Mouse (Mus musculus) stomach, embryonic 15.5 days (tissue): ENCODE results near the gene Ric8a. TPM values are rescaled to one million over a fixed set of nuclear protein-coding genes. Genes with fewer than 3 reads are reported as not detected.

Source experiments
- ATAC-seq: fragments of 200-750 bp; cut with Nextera tagmentation; 2 replicates; pipeline ENCODE4 v1.8.0; 2017; ENCODE audit warnings: low read depth, moderate number of reproducible peaks, moderate TSS enrichment; ENCODE audit not compliant: insufficient read depth, low FRiP score
- H3K27ac ChIP-seq: fragments of 300-500 bp; sonication (generic); 2 replicates; pipeline ENCODE4 v1.5.1; 2015; ENCODE audit warnings: mild to moderate bottlenecking, inconsistent platforms
- H3K27me3 ChIP-seq: fragments of 300-500 bp; sonication (generic); replicated peaks from 2 replicates; pipeline ENCODE4 v1.6.1; 2015; ENCODE audit warnings: inconsistent platforms
- H3K36me3 ChIP-seq: fragments of 300-500 bp; sonication (generic); 2 replicates; pipeline ENCODE4 v1.6.1; 2015; ENCODE audit warnings: inconsistent platforms
- H3K4me1 ChIP-seq: fragments of 300-500 bp; sonication (generic); 2 replicates; pipeline ENCODE4 v1.6.1; 2015; ENCODE audit warnings: inconsistent platforms
- H3K4me2 ChIP-seq: fragments of 300-500 bp; sonication (generic); 2 replicates; pipeline ENCODE4 v1.6.1; 2015; ENCODE audit warnings: mild to moderate bottlenecking, inconsistent platforms
- H3K4me3 ChIP-seq: fragments of 300-500 bp; sonication (generic); replicated peaks from 2 replicates; pipeline ENCODE4 v1.5.1; 2015; ENCODE audit warnings: inconsistent platforms
- H3K9ac ChIP-seq: fragments of 300-500 bp; sonication (generic); 2 replicates; pipeline ENCODE4 v1.6.1; 2015; ENCODE audit warnings: inconsistent platforms
- H3K9me3 ChIP-seq: fragments of 300-500 bp; sonication (generic); 2 replicates; pipeline ENCODE4 v1.6.1; 2016; ENCODE audit warnings: inconsistent platforms
- WGBS: fragments of 180-500 bp; shearing (Covaris S2); methylation state at CpG from one replicate; pipeline ENCODE4 v1.1.7; 2015; 5-methylcytosine and 5-hydroxymethylcytosine counted together
- polyA plus RNA-seq: library from polyadenylated mRNA; unstranded; fragments of >200 nt; fragmentation: Nextera tagmentation; extraction: Ambion mirVana; gene quantifications from 2 replicates; pipeline ENCODE4 v1.2.1, GENCODE M21; 2015

Ric8a gene
- polyA plus RNA-seq, 1 experiment from 2014 or later: 62.8 TPM

DNA sequence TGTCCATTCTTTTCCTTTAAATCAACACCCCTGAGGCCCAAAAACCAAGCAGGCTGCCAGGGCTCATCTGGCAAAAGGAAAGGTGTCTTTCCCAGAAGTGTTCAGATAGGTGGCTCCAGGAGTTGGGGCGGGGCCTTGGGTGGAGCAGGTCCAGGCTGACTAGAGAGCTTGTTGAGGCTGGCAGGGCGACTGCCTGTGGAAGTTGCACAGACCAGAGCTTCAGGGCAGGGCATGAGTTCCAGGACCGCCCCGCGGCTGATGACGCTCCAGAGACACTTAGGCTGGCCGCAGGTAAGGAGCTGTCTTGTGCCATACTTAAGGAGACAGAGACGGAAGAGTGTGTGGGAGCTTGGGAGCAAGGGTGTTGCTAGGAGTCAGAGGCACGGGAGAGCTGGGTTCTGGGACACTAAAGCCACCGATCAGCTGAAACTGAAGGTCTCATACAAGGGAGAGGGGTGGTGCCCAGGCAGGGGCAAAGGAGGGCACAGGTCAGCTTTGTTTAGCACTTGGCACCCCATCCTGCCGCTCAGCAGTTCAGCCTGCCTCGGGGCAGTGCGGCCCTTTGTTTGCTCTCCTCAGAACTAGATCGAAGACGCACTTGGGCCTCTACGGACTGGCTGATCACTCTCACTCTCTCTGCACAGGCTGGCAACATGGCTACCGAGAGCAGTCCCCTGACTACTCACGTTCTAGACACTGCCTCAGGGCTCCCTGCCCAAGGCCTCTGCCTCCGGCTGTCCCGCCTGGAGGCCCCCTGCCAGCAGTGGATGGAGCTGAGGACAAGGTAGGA, 21.6 kb upstream of the Ric8a start, which contains the start of gene Urah:
TSS of gene Urah (plus strand) at position 51 of the 790 bp plus-strand sequence.
- H3K27me3 ChIP-seq: no peaks in the 10 kb centered on the region
- no peaks in the 10 kb centered on the region for H3K36me3 ChIP-seq
- ATAC-seq: peak; percentile 76
- peak within 1 kb of the TSS; percentile 8; the same call in 1 of the 2 replicates for H3K9ac ChIP-seq
- H3K4me2 ChIP-seq: peak within 1 kb of the TSS; percentile 39
- H3K4me1 ChIP-seq: no peaks in the 10 kb centered on the region
- H3K27ac ChIP-seq: peak within 1 kb of the TSS; percentile 31; the same call in 1 of the 2 replicates
- 39% methylated on average over 20 of the region's 20 CpGs for WGBS
- H3K9me3 ChIP-seq: no peaks in the 10 kb centered on the region
- peak within 1 kb of the TSS; percentile 19; the same call in 1 of the 2 replicates for H3K4me3 ChIP-seq

DNA sequence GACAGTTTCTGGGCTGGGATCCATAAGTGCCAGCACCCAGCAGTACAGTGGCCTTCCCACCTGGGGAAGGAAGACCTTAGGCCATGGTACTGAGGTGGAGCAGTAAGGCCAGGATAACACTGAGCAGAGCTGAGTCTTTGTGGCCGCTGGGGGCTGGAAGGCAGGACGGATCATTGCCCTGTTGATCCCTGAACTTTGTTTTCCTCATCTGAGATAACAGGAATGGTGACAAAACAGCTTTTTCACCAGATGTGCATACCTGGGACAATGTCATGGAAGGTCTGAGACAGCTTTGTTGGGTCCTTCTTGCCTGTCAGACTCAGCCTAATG, 21.0 kb upstream of the Ric8a start:
- H3K36me3 ChIP-seq: no peaks in the 10 kb centered on the region
- H3K4me3 ChIP-seq: 0 out of 2 replicates have a peak overlapping the region, but pooled peaks have one; percentile 19
- no peaks in the 10 kb centered on the region for H3K9me3 ChIP-seq
- peak overlapping the region; percentile 39 for H3K4me2 ChIP-seq
- H3K27me3 ChIP-seq: no peaks in the 10 kb centered on the region
- WGBS: 63% methylated on average over 2 of the region's 2 CpGs
- no peak overlapping the region for H3K27ac ChIP-seq
- H3K9ac ChIP-seq: peak overlapping the region; percentile 8; the same call in 1 of the 2 replicates
- no peak for ATAC-seq
- H3K4me1 ChIP-seq: no peaks in the 10 kb centered on the region

GRCm38 (mm10) chr7:140836243-140837115, 20.3 kb upstream of the Ric8a start:
- no peaks in the 10 kb centered on the region for H3K27me3 ChIP-seq
- no peak overlapping the region for H3K9ac ChIP-seq
- 82% methylated on average over 9 of the region's 9 CpGs for WGBS
- no peak overlapping the region for H3K4me2 ChIP-seq
- no peaks in the 10 kb centered on the region for H3K36me3 ChIP-seq
- ATAC-seq: no peak
- no peak overlapping the region for H3K4me3 ChIP-seq
- no peak overlapping the region for H3K27ac ChIP-seq
- 0 out of 2 replicates have a peak, but pooled peaks cover 3% of the 10 kb centered on the region for H3K4me1 ChIP-seq
- no peaks in the 10 kb centered on the region for H3K9me3 ChIP-seq

GRCm38 (mm10) chr7:140839556-140839955, 17.2 kb upstream of the Ric8a start:
- Histone ChIP-seq H3K27ac (no peak overlapping the region), H3K4me1 (0 out of 2 replicates have a peak, but pooled peaks cover 6% of the 10 kb centered on the region), H3K36me3 (no peaks in the 10 kb centered on the region), H3K9ac (no peak overlapping the region), H3K4me3 (no peak overlapping the region), H3K27me3 (0 out of 2 replicates have a peak, but pooled peaks cover 3% of the 10 kb centered on the region), H3K9me3 (no peaks in the 10 kb centered on the region), H3K4me2 (no peak overlapping the region)
- 56% methylated on average over 5 of the region's 5 CpGs for WGBS
- no peak for ATAC-seq

DNA sequence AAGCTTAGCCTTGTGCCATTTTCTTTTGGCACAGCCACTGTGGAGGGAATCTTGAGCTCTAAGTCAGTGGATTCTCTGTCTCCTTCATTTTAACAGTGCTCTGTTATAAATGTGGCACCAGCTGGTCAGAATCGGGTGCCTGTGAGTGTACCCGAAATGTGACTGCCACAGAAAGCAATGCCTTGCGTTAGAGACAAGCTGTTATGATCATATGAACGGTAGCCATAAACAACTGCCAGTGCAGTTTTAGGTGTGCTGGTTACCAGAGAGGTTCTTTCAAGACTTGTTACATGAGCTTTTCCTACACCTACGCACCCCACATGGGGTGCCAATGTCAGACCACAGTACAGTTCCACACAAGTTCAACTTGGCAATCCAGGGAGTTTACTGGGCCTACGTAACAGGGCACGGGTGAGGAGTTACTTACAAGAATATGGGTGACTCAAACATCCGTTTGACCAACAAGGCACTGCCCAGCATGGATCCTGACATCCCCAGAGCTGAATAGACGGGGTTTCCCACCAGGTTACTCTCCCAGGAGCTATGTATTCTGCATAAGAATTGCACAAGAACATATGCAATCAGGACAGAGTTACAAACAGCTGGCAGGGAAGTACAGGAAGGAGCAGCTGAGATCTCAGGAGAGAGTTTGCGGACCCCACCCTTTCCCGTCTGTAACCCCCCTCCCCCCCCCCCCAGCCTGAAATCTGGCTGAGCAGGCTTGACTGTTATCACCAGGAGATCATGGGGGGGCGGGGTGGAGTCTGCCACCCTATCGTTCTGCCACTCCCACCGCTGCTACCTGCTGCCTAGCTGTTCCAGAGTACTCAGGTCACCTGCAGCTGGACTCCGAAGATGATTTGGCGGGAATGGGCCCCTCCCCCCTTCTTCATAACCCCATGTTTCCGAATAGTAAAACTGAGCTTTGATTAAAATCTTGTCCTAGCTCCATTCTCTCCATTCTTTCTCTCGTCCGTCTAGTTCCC, 15.7 kb upstream of the Ric8a start:
- WGBS: 34% methylated on average over 18 of the region's 19 CpGs
- Histone ChIP-seq H3K4me2 (peak overlapping the region; percentile 24), H3K27me3 (0 out of 2 replicates have a peak, but pooled peaks cover 6% of the 10 kb centered on the region), H3K36me3 (no peaks in the 10 kb centered on the region), H3K9me3 (no peaks in the 10 kb centered on the region), H3K4me1 (0 out of 2 replicates have a peak, but pooled peaks cover 6% of the 10 kb centered on the region), H3K4me3 (no peak overlapping the region), H3K9ac (no peak overlapping the region), H3K27ac (no peak overlapping the region)
- ATAC-seq: peak; percentile 63; the same call in 1 of the 2 replicates

GRCm38 (mm10) chr7:140843806-140844205, 13.0 kb upstream of the Ric8a start:
- no peak for ATAC-seq
- Histone ChIP-seq H3K4me2 (no peak overlapping the region), H3K36me3 (no peaks in the 10 kb centered on the region), H3K4me1 (0 out of 2 replicates have a peak, but pooled peaks cover 6% of the 10 kb centered on the region), H3K27ac (no peak overlapping the region), H3K9ac (no peak overlapping the region), H3K27me3 (0 out of 2 replicates have a peak, but pooled peaks cover 6% of the 10 kb centered on the region), H3K9me3 (no peaks in the 10 kb centered on the region), H3K4me3 (no peak overlapping the region)
- WGBS: 64% methylated on average over 7 of the region's 7 CpGs

DNA sequence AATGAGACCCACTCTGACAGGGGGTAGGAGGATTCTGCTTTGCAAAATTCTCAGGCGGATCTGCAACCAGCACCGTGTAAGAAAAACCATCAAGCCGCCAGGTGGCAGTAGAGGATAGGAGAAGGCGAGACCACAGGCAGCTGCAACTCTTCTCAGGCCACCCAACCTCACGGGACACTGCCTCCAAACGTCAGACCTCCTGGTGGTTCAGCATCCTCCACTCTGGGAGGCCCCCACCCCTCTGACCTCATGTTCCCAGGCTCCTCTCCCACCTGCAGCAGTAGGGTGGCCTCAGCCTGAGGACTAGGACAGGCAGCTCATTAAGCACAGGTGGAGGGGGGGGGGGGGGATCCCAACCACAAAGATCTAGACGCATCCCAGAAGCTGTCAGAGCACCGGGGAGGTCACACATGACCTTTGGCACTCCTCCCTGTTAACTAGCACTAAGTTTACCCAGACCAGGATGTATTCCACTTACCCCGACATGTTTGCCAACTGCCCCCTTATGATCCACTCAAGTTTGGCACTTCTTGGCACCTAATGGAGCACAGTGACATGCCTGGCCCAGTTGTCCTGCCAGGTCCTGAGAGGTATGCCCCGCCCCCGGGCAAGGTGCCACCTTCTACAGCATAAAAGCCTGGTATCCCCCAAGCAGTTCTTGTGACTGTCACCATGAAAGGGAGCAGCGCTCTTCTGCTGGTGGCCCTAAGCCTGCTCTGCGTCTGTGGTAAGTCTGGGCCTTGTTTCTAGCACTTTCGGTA, 11.7 kb upstream of the Ric8a start, which contains the start of gene Scgb1c1:
TSS of gene Scgb1c1 (plus strand) at position 643 of the 761 bp plus-strand sequence.
- H3K27ac ChIP-seq: no peak within 1 kb of the TSS
- ATAC-seq: peak; percentile 76
- H3K4me2 ChIP-seq: no peak within 1 kb of the TSS
- H3K4me1 ChIP-seq: 0 out of 2 replicates have a peak, but pooled peaks cover 6% of the 10 kb centered on the region
- no peaks in the 10 kb centered on the region for H3K36me3 ChIP-seq
- WGBS: 27% methylated on average over 14 of the region's 14 CpGs
- H3K4me3 ChIP-seq: no peak within 1 kb of the TSS
- no peaks in the 10 kb centered on the region for H3K9me3 ChIP-seq
- no peak within 1 kb of the TSS for H3K9ac ChIP-seq
- H3K27me3 ChIP-seq: 0 out of 2 replicates have a peak, but pooled peaks cover 6% of the 10 kb centered on the region

GRCm38 (mm10) chr7:140845683-140846082, 11.1 kb upstream of the Ric8a start:
- Histone ChIP-seq H3K27ac (no peak overlapping the region), H3K9ac (no peak overlapping the region), H3K9me3 (no peaks in the 10 kb centered on the region), H3K27me3 (0 out of 2 replicates have a peak, but pooled peaks cover 6% of the 10 kb centered on the region), H3K36me3 (no peaks in the 10 kb centered on the region), H3K4me2 (no peak overlapping the region), H3K4me1 (0 out of 2 replicates have a peak, but pooled peaks cover 6% of the 10 kb centered on the region), H3K4me3 (no peak overlapping the region)
- 67% methylated on average over 4 of the region's 4 CpGs for WGBS
- no peak for ATAC-seq

DNA sequence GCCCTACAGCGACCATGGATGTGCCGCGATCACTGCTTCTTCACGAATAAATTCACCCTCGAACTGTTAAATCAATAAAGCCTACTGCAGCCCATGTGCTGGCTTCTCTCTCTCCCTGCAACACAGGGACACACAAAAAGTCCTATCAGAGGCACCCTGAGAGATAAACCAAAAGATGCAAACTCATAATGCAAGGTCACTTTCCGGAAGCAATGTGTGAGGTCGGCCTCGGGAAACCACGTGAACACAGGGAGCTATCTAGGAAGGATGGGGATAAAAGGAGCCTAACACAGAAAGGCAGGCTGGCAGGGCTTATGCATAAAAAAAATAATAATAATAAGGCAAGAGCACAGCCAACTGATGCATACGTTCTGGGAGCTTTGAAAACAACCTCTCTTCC, 10.1 kb upstream of the Ric8a start:
- no peak for ATAC-seq
- 0 out of 2 replicates have a peak, but pooled peaks cover 3% of the 10 kb centered on the region for H3K36me3 ChIP-seq
- H3K9me3 ChIP-seq: no peaks in the 10 kb centered on the region
- H3K4me2 ChIP-seq: no peak overlapping the region
- no peak overlapping the region for H3K27ac ChIP-seq
- no peak overlapping the region for H3K4me3 ChIP-seq
- H3K9ac ChIP-seq: no peak overlapping the region
- 0 out of 2 replicates have a peak, but pooled peaks cover 2% of the 10 kb centered on the region for H3K4me1 ChIP-seq
- WGBS: 78% methylated on average over 10 of the region's 10 CpGs
- H3K27me3 ChIP-seq: 0 out of 2 replicates have a peak, but pooled peaks cover 6% of the 10 kb centered on the region
